Mouse (Mus musculus) MEL (cell line): ENCODE data around the gene Efnb1. TPM values are rescaled to one million over a fixed set of nuclear protein-coding genes. Genes with fewer than 3 reads are reported as not detected.
A peak's percentile ranks its signal among the peaks of the same experiment; 100 is the strongest.

Experiments used
- DNase-seq: peaks from one replicate; pipeline ENCODE4 v3.0.0; 2011; ENCODE audit warnings: low read depth, low spot score
- H3K27ac ChIP-seq: 2 replicates; pipeline ENCODE4 v1.5.1; 2012; ENCODE audit warnings: low read depth, mild to moderate bottlenecking, control low read depth, low read length, moderate library complexity; ENCODE audit not compliant: control insufficient read depth
- H3K27me3 ChIP-seq, 2 experiments: fragments of 150-350 bp in 1 of 2; sonication (generic) in 1 of 2; 2 replicates each; pipeline ENCODE4 v1.6.1; 2012; ENCODE audit warnings: low read length in 2 of 2, mild to moderate bottlenecking in 2 of 2, improper control_type of control experiment in 1 of 2, moderate library complexity in 1 of 2; ENCODE audit not compliant: insufficient read depth in 2 of 2, control insufficient read depth in 1 of 2
- H3K36me3 ChIP-seq, 2 experiments: 2 replicates each; pipeline ENCODE4 v1.6.1; 2012 to 2014; ENCODE audit warnings: low read length in 2 of 2, improper control_type of control experiment in 1 of 2, inconsistent platforms in 1 of 2, mild to moderate bottlenecking in 1 of 2; ENCODE audit not compliant: insufficient read depth in 2 of 2, control insufficient read depth in 1 of 2
- H3K4me1 ChIP-seq, 2 experiments: fragments of 150-350 bp in 1 of 2; sonication (generic) in 1 of 2; 2 replicates each; pipeline ENCODE4 v1.6.1; 2012; ENCODE audit warnings: low read length in 2 of 2, improper control_type of control experiment in 1 of 2, mild to moderate bottlenecking in 1 of 2; ENCODE audit not compliant: insufficient read depth in 2 of 2, control insufficient read depth in 1 of 2
- H3K4me3 ChIP-seq, 2 experiments: fragments of 150-350 bp in 1 of 2; sonication (generic) in 1 of 2; 2 replicates each; pipeline ENCODE4 v1.5.1; 2012; ENCODE audit warnings: low read depth in 2 of 2, low read length in 2 of 2, mild to moderate bottlenecking in 2 of 2, moderate library complexity in 2 of 2, control low read depth in 1 of 2, improper control_type of control experiment in 1 of 2; ENCODE audit not compliant: control insufficient read depth in 1 of 2, insufficient read depth in 1 of 2
- H3K79me2 ChIP-seq: 2 replicates; pipeline ENCODE4 v1.6.1; 2012; ENCODE audit warnings: mild to moderate bottlenecking, low read length, moderate library complexity; ENCODE audit not compliant: control insufficient read depth, poor library complexity, insufficient read depth
- H3K9ac ChIP-seq: 2 replicates; pipeline ENCODE4 v1.6.1; 2012; ENCODE audit warnings: low read depth, mild to moderate bottlenecking, control low read depth, low read length, moderate library complexity; ENCODE audit not compliant: control insufficient read depth, poor library complexity, severe bottlenecking
- H3K9me3 ChIP-seq: fragments of 150-350 bp; sonication (generic); replicated peaks from 2 replicates; pipeline ENCODE4 v1.6.1; 2012; ENCODE audit warnings: mild to moderate bottlenecking, low read length, improper control_type of control experiment, moderate library complexity; ENCODE audit not compliant: insufficient read depth
- CHD1 ChIP-seq: IDR thresholded peaks from 2 replicates; pipeline ENCODE4 v1.6.1; 2012; ENCODE audit warnings: low read depth, mild to moderate bottlenecking, inconsistent platforms, low read length, improper control_type of control experiment
- GABPA ChIP-seq: IDR thresholded peaks from 2 replicates; pipeline ENCODE4 v1.6.1; 2012; ENCODE audit warnings: low read depth, mild to moderate bottlenecking, inconsistent platforms, low read length, improper control_type of control experiment, moderate library complexity
- HCFC1 ChIP-seq: IDR thresholded peaks from 2 replicates; pipeline ENCODE4 v1.6.1; 2012; ENCODE audit warnings: low read depth, mild to moderate bottlenecking, inconsistent platforms, low read length, improper control_type of control experiment, moderate library complexity
- JUND ChIP-seq: IDR thresholded peaks from 2 replicates; pipeline ENCODE4 v1.6.1; 2011; ENCODE audit warnings: low read depth, mild to moderate bottlenecking, improper control_type of control experiment, low read length
- KAT2A ChIP-seq: conservative IDR thresholded peaks from 2 replicates; pipeline ENCODE4 v1.6.1; 2012; ENCODE audit warnings: low read depth, low read length, improper control_type of control experiment, inconsistent platforms
- MAFK ChIP-seq: IDR thresholded peaks from 2 replicates; pipeline ENCODE4 v1.6.1; 2011; ENCODE audit warnings: low read depth, mild to moderate bottlenecking, low read length, improper control_type of control experiment, borderline replicate concordance
- MAX ChIP-seq: IDR thresholded peaks from 2 replicates; pipeline ENCODE4 v1.6.1; 2011; ENCODE audit warnings: low read length, improper control_type of control experiment
- MAZ ChIP-seq: IDR thresholded peaks from 2 replicates; pipeline ENCODE4 v1.6.1; 2012; ENCODE audit warnings: low read depth, mild to moderate bottlenecking, inconsistent platforms, low read length, improper control_type of control experiment
- MYB ChIP-seq: IDR thresholded peaks from 2 replicates; pipeline ENCODE4 v1.6.1; 2011; ENCODE audit warnings: mild to moderate bottlenecking, low read depth, low read length, improper control_type of control experiment
- MYC ChIP-seq: IDR thresholded peaks from 2 replicates; pipeline ENCODE4 v1.6.1; 2011; ENCODE audit warnings: low read depth, mild to moderate bottlenecking, low read length, improper control_type of control experiment, moderate library complexity
- NELFE ChIP-seq: IDR thresholded peaks from 2 replicates; pipeline ENCODE4 v1.6.1; 2011; ENCODE audit warnings: low read depth, low read length, improper control_type of control experiment
- NRF1 ChIP-seq: IDR thresholded peaks from 2 replicates; pipeline ENCODE4 v1.6.1; 2014; ENCODE audit warnings: low read depth, mild to moderate bottlenecking, inconsistent platforms, low read length, improper control_type of control experiment, moderate library complexity; ENCODE audit not compliant: poor library complexity, insufficient read depth, severe bottlenecking
- POLR2A ChIP-seq, 2 experiments: IDR thresholded peaks; 2 replicates each; pipeline ENCODE4 v1.6.1; 2011 to 2012; ENCODE audit warnings: low read length in 2 of 2, mild to moderate bottlenecking in 2 of 2, control low read depth in 1 of 2, improper control_type of control experiment in 1 of 2, low read depth in 1 of 2, moderate library complexity in 1 of 2; ENCODE audit not compliant: control insufficient read depth in 1 of 2, insufficient read depth in 1 of 2, poor library complexity in 1 of 2
- POLR2AphosphoS2 ChIP-seq: IDR thresholded peaks from 2 replicates; pipeline ENCODE4 v1.6.1; 2011; ENCODE audit warnings: low read length, improper control_type of control experiment
- SIN3A ChIP-seq: IDR thresholded peaks from 2 replicates; pipeline ENCODE4 v1.6.1; 2012; ENCODE audit warnings: low read length, improper control_type of control experiment, inconsistent platforms
- TAL1 ChIP-seq: IDR thresholded peaks from 2 replicates; pipeline ENCODE4 v1.6.1; 2012; ENCODE audit warnings: mild to moderate bottlenecking, inconsistent platforms, low read length, moderate library complexity, mixed read lengths
- TCF12 ChIP-seq: IDR thresholded peaks from 2 replicates; pipeline ENCODE4 v1.6.1; 2014; ENCODE audit warnings: low read depth, mild to moderate bottlenecking, inconsistent platforms, low read length, improper control_type of control experiment, moderate library complexity
- UBTF ChIP-seq: IDR thresholded peaks from 2 replicates; pipeline ENCODE4 v1.6.1; 2012; ENCODE audit warnings: low read depth, mild to moderate bottlenecking, inconsistent platforms, low read length, improper control_type of control experiment, moderate library complexity, borderline replicate concordance; ENCODE audit not compliant: insufficient read depth
- USF1 ChIP-seq: IDR thresholded peaks from 2 replicates; pipeline ENCODE4 v1.6.1; 2014; ENCODE audit warnings: low read depth, mild to moderate bottlenecking, inconsistent platforms, low read length, improper control_type of control experiment, moderate library complexity
- USF2 ChIP-seq, 2 experiments: IDR thresholded peaks; 2 replicates each; pipeline ENCODE4 v1.6.1; 2011 to 2012; ENCODE audit warnings: improper control_type of control experiment in 2 of 2, low read length in 2 of 2, borderline replicate concordance in 1 of 2, inconsistent platforms in 1 of 2, low read depth in 1 of 2, mild to moderate bottlenecking in 1 of 2; ENCODE audit not compliant: insufficient read depth in 1 of 2
- ZNF384 ChIP-seq: IDR thresholded peaks from 2 replicates; pipeline ENCODE4 v1.6.1; 2012; ENCODE audit warnings: low read depth, mild to moderate bottlenecking, inconsistent platforms, low read length, improper control_type of control experiment
- polyA plus RNA-seq, 2 experiments: library from polyadenylated mRNA; stranded (reverse) in 1 of 2; unstranded in 1 of 2; fragments of >175 nt in 1 of 2; fragments of >200 nt in 1 of 2; gene quantifications; 2 replicates each; pipeline versions ENCODE4 v1.2.1 to v1.2.4; 2012; ENCODE audit warnings: low replicate concordance in 2 of 2, low read depth in 1 of 2; ENCODE audit not compliant: insufficient read length in 2 of 2, insufficient read depth in 1 of 2, missing spikeins in 1 of 2
- total RNA-seq: library from RNA; depleted of rRNA; stranded (reverse); fragments of 300-350 nt; gene quantifications from 2 replicates; pipeline ENCODE4 v1.2.3, GENCODE M21; 2012

Gene Efnb1
- total and polyA plus RNA-seq, 3 experiments = 6.0 to 8.2 TPM; not detected in 1

DNA sequence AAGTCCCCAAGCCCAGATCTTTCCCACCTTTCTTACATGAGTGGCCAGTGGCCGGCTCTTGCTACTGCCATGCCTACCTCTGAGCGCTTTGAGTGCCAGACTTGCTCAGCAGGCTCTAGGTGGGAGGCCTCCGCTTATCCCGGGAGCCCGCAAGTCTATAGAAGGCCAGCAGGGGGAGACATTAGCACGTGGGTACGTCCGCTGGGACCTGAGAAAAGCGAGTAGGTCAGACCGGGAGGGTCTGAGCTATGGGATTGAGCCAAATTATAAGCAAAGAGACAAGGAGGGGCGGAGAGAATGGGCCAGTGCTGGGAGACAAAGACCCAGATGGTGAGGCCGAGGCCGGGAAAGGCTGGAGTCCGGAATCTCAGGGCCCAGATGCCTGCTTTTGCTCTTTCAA is 1.0 kb upstream of the Efnb1 start (continued):
- TF ChIP-seq GABPA = no peak
- no peak for TF ChIP-seq POLR2A (IDR thresholded peaks at IDR 0.05; ENCODE audit: control insufficient read depth in 1 of 2, insufficient read depth in 1 of 2, low read depth in 1 of 2, low read length in 2 of 2, poor library complexity in 1 of 2)
- TF ChIP-seq JUND = no peak
- TF ChIP-seq MYB = no peak
- TF ChIP-seq POLR2AphosphoS2 = no peak
- TF ChIP-seq NRF1 = no peak

DNA sequence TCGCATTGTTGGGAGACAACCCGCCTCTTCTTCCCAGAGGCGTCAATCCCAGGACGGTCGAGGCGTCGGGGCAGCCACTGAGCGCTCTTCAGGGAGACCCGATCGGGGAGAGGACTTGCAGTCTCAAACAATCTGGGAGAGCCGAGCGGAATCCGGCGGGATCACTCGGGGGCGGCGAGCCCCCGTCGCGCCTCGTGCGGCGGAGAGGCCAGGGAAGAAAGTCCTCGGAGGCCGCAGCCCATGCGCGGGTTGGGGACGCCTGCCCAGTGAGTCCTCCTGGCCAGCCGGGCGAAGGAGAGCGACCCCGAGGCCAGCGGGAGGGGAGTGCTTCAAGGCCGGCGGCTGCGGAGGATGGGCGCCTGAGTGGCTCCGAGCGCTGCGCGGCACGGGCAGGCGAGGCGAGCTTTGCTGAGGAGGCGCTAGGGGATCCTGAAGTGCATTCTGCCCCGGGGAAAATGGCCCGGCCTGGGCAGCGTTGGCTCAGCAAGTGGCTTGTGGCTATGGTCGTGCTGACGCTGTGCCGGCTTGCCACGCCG is 569 bp downstream of the Efnb1 start:
- no peaks in the 10 kb centered on the region for H3K27me3 ChIP-seq
- H3K79me2 ChIP-seq = peaks cover 4% of the 10 kb centered on the region; the same call in 1 of the 2 replicates
- no peaks in the 10 kb centered on the region for H3K36me3 ChIP-seq
- no peak for TF ChIP-seq MAZ
- TF ChIP-seq UBTF = peak; percentile 68; the same call in 1 of the 2 replicates
- TF ChIP-seq MAX = no peak
- no peak for TF ChIP-seq MYB
- no peak for TF ChIP-seq JUND
- no peak for TF ChIP-seq TAL1
- no peak for TF ChIP-seq TCF12
- TF ChIP-seq MAFK = no peak
- TF ChIP-seq, all 39 proteins: peak for 1
- Histone ChIP-seq H3K9me3 (no peaks in the 10 kb centered on the region), H3K4me3 (peak overlapping the region; percentile 69 to 86), H3K27ac (no peak overlapping the region), H3K9ac (peak overlapping the region; percentile 60), H3K4me1 (peaks cover 0 to 6% of the 10 kb centered on the region in 2 experiments; a peak in 1 of 4 replicates)
- DNase-seq = peak; percentile 43

DNA sequence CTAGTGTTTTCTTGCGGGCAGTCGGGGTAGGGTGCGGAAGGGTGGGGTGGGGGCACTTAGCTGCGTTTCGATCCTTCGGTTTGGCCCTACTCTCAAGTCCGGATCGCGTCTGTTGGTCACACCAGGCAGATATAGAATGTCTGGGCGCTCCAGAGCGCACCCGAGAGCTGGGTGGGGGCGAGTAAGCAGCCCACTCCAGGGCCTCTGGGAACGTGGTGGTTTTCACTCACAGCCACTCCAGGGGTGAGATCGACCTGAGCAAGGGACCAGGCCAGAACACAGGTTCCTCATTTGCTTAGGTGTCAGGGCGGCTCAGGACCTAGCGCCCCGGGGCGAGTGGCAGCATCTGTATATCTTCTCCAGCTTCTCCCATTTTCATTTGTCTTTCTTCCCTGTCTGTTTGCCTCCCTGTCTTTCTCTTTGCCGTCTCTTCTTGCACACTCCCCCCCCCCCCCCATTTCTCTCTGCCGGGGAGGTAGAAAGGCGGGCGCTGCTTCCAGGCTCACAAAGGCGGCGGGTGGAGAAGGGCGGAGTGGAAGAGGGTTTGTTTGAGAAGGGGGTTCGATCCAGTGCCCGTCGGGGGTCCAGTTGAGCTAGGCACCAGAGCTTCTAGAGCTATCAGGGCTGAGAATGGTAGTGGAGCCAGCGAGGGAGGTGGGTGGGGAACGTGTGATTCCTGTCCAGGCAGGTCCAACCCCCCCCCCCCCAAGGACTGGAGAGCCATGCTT is 1.4 kb downstream of the Efnb1 start:
- no peak overlapping the region for H3K27ac ChIP-seq
- TF ChIP-seq SIN3A (no peak), USF2 (IDR thresholded peaks at IDR 0.05; ENCODE audit: borderline replicate concordance in 1 of 2, insufficient read depth in 1 of 2, low read depth in 1 of 2, low read length in 2 of 2) (no peak), NELFE (no peak), ZNF384 (no peak), MYC (no peak), CHD1 (no peak), KAT2A (no peak), USF1 (no peak), HCFC1 (no peak)
- H3K4me3 ChIP-seq = peak overlapping the region; percentile 69 to 86
- H3K4me1 ChIP-seq = peaks cover 0 to 6% of the 10 kb centered on the region in 2 experiments; a peak in 1 of 4 replicates
- peaks cover 4% of the 10 kb centered on the region; the same call in 1 of the 2 replicates for H3K79me2 ChIP-seq
- H3K9me3 ChIP-seq = no peaks in the 10 kb centered on the region
- peak overlapping the region; percentile 60 for H3K9ac ChIP-seq
- peak; percentile 49 for DNase-seq
- H3K27me3 ChIP-seq = no peaks in the 10 kb centered on the region
- no peaks in the 10 kb centered on the region for H3K36me3 ChIP-seq
